Mouse (Mus musculus): ENCODE measurements around the gene Olfr679. TPM values are rescaled to one million over a fixed set of nuclear protein-coding genes. Genes with fewer than 3 reads are reported as not detected.
"Not testable (repeated sequence)": the region's sequence is repeated elsewhere in the genome, so short reads cannot be mapped to it uniquely, and the experiment has no call there.

The Olfr679 gene
- not detected in 2 replicates for polyA plus RNA-seq (2015; fragmentation: Nextera tagmentation; extraction: Ambion mirVana)

DNA sequence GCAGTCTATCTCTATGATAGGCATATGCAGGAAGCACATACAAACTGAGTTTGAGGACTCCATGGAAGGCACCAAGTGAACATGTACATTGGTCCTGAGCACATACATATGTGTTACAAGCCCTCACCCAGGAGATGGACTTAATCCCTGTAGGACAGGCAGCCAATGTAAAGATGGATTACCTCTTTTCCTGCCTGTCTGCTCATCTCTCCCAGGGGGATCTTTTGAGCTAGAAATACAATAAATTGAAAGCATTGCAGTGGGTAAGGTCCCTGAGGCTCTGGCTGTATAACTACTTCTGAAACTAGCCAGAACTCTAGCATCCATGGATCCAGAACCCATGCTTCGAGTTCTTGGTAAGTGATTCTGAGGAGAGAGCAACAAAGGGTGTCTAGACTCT is at the start of gene Olfr679:
Olfr679 (plus strand) TSS at position 301 of the 400 bp plus-strand sequence.
- no peaks in the 10 kb centered on the region for H3K9me3 ChIP-seq
- H3K27me3 ChIP-seq, result no peaks in the 10 kb centered on the region
- no peak within 1 kb of the TSS for H3K4me2 ChIP-seq
- H3K36me3 ChIP-seq, result no peaks in the 10 kb centered on the region
- no peak within 1 kb of the TSS for H3K27ac ChIP-seq
- H3K4me3 ChIP-seq, result no peak within 1 kb of the TSS
- H3K4me1 ChIP-seq, result no peaks in the 10 kb centered on the region
- no peak within 1 kb of the TSS for H3K9ac ChIP-seq
- WGBS, result 48% methylated on average over 1 of the region's 1 CpGs
- no peak for ATAC-seq (ENCODE audit: borderline replicate concordance, extremely low read depth, low FRiP score, low TSS enrichment)

DNA sequence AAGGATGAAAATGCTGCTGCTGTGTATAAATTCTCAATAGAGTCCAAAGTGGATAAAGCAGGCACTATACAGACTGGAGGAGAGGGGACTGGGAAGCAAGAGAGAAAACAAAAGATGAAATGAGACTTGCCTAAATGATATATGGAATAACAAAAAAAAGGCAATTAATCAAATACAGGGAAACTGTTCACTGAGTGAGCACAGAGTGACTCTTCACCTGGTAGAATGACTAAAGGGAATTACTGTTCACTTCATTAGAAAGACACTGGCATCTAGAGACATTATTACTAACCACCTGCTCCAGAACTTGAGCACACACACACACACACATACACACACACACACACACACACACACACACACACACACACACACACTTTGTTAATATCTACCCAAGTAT is 48.6 kb upstream of the Olfr679 start, which contains the start of gene Olfr676:
Olfr676 (plus strand) TSS at position 301 of the 400 bp plus-strand sequence.
- H3K9ac ChIP-seq, result no peak within 1 kb of the TSS
- H3K27me3 ChIP-seq, result no peaks in the 10 kb centered on the region
- H3K36me3 ChIP-seq, result no peaks in the 10 kb centered on the region
- no peaks in the 10 kb centered on the region for H3K4me1 ChIP-seq
- H3K9me3 ChIP-seq, result no peaks in the 10 kb centered on the region
- H3K27ac ChIP-seq, result no peak within 1 kb of the TSS
- no peak for ATAC-seq (ENCODE audit: borderline replicate concordance, extremely low read depth, low FRiP score, low TSS enrichment)
- H3K4me2 ChIP-seq, result no peak within 1 kb of the TSS
- no peak within 1 kb of the TSS for H3K4me3 ChIP-seq

DNA sequence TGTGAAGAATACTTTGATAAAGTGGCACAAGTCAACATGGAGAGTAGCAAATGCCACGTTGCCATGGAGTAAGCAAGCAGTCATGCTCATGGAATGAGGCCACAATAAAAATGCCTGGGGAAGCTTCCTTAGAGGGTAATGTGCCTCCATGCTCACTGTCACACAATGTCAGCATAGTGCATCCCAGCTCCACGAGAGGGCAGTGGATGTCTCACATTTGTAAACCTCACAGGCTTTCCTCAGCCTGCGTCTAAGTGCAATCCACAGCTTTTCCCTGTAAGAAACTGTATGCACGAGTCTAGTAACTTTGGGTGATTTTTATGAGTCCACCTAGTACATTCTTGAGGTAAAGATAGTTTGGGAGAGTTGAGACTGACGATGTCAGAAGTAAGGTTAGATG is 47.2 kb upstream of the Olfr679 start:
- not testable (repeated sequence) for H3K4me2 ChIP-seq; H3K9me3 ChIP-seq; H3K9ac ChIP-seq; H3K27me3 ChIP-seq; H3K36me3 ChIP-seq; H3K27ac ChIP-seq; ATAC-seq (ENCODE audit: borderline replicate concordance, extremely low read depth, low FRiP score, low TSS enrichment); H3K4me1 ChIP-seq; H3K4me3 ChIP-seq
- 45% methylated on average over 5 of the region's 5 CpGs for WGBS

DNA sequence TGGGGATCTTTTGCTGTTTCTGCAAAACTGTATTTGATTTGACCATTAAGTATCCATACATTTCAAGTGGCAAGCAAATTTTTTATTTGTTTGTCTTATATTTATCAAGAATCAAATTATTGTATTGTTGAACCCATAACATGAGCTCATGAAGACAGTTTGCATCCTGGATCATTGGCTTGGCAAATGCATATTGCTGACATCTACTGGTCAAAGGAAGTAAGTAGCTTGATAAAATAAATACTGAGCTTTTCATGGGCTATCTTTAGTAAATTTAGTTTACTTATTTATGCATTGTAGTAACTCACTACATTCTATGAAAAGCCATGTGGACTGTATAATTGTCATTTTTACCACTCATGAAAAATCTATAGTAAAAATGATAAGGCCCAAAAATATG is 22.1 kb upstream of the Olfr679 start:
- Histone ChIP-seq H3K27me3 (no peaks in the 10 kb centered on the region), H3K4me1 (no peaks in the 10 kb centered on the region), H3K4me2 (no peak overlapping the region), H3K4me3 (no peak overlapping the region), H3K9ac (no peak overlapping the region), H3K27ac (no peak overlapping the region), H3K9me3 (no peaks in the 10 kb centered on the region; the same call in 1 of the 2 replicates), H3K36me3 (no peaks in the 10 kb centered on the region)
- ATAC-seq (ENCODE audit: borderline replicate concordance, extremely low read depth, low FRiP score, low TSS enrichment), result no peak

DNA sequence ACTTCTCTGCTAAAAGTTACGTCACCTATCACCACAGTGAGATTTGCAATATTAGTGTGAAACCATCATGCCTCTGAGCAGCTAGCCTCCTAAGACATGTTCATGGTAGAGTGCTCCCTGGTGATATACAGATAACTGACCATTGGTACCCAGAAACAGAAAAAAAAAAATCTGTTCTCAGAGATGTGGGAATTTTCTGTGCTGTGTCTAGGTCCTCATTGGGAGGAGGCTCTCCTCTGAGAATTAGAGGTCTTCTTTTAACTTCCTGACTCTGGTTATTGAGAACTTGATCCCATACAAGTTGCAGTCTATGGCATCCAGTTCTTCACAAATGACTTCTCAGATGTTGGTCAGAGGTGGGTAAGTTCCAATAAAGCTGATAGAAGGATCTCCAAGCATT is 16.8 kb upstream of the Olfr679 start, which contains the start of gene Olfr678:
Olfr678 (plus strand) TSS at position 301 of the 400 bp plus-strand sequence.
- Histone ChIP-seq H3K4me2 (no peak within 1 kb of the TSS), H3K4me3 (no peak within 1 kb of the TSS), H3K9ac (no peak within 1 kb of the TSS), H3K27ac (no peak within 1 kb of the TSS), H3K36me3 (no peaks in the 10 kb centered on the region), H3K27me3 (no peaks in the 10 kb centered on the region), H3K9me3 (no peaks in the 10 kb centered on the region; the same call in 1 of the 2 replicates), H3K4me1 (no peaks in the 10 kb centered on the region)
- 77% methylated on average over 1 of the region's 1 CpGs for WGBS
- ATAC-seq (ENCODE audit: borderline replicate concordance, extremely low read depth, low FRiP score, low TSS enrichment), result no peak

DNA sequence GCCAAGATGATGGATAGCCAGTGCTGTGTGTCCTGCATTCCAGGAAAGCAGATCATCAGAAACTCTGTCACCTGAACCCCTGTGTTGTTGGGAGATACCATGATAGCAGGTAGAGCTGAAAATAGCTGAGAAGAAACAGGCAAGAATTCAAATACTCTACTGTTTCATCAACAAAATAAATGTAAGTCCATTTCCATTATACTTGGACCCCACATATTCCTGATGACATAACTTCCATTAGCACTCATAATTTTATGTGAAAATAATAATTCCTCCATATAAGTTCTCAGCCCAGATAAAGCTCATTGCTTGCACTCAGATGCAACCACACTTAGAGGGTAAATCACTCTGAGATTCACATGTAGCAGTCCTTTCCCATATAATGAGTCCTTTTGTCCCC is 11.7 kb downstream of the Olfr679 start, which contains the start of gene Olfr680-ps1:
Olfr680-ps1 (minus strand) TSS at position 101 of the 400 bp plus-strand sequence.
- H3K9me3 ChIP-seq, result not testable (repeated sequence)

DNA sequence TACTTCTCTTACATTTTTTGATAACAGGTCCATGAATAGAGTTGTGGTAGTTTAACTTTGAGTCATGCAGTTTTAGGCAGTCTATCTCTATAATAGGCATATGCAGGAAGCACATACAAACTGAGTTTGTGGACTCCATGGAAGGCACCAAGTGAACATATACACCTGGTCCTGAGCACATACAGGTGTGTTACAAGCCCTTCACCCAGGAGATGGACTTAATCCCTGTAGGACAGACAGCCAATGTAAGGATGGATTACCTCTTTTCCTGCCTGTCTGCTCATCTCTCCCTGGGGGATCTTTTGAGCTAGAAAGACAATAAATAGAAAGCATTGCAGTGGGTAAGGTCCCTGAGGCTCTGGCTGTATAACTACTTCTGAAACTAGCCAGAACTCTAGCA is 35.5 kb downstream of the Olfr679 start, which contains the start of gene Olfr681:
Olfr681 (plus strand) TSS at position 301 of the 400 bp plus-strand sequence.
- Histone ChIP-seq H3K27me3 (no peaks in the 10 kb centered on the region), H3K27ac (no peak within 1 kb of the TSS), H3K9ac (no peak within 1 kb of the TSS), H3K4me3 (no peak within 1 kb of the TSS), H3K4me1 (no peaks in the 10 kb centered on the region), H3K4me2 (no peak within 1 kb of the TSS), H3K9me3 (no peaks in the 10 kb centered on the region), H3K36me3 (no peaks in the 10 kb centered on the region)
- no peak for ATAC-seq (ENCODE audit: borderline replicate concordance, extremely low read depth, low FRiP score, low TSS enrichment)

More for the DNA sequence above, 11.7 kb downstream of the Olfr679 start, which contains the start of gene Olfr680-ps1:
- not testable (repeated sequence) for H3K27me3 ChIP-seq; H3K4me2 ChIP-seq; H3K36me3 ChIP-seq; H3K27ac ChIP-seq; H3K9ac ChIP-seq; H3K4me1 ChIP-seq; ATAC-seq (ENCODE audit: borderline replicate concordance, extremely low read depth, low FRiP score, low TSS enrichment); H3K4me3 ChIP-seq

Other genes starting within 250 kb of the Olfr679 start
- gene Usp17lb, start 238.6 kb upstream of the Olfr679 start, polyA plus RNA-seq (2015; fragmentation: Nextera tagmentation; extraction: Ambion mirVana), result not detected in 2 replicates
- not detected in 2 replicates for gene Usp17la, start 224.2 kb upstream of the Olfr679 start, polyA plus RNA-seq (2015; fragmentation: Nextera tagmentation; extraction: Ambion mirVana)
- gene Olfr665, start 203.2 kb upstream of the Olfr679 start, polyA plus RNA-seq (2015; fragmentation: Nextera tagmentation; extraction: Ambion mirVana), result not detected in 2 replicates
- not detected in 2 replicates for gene Olfr666, start 185.3 kb upstream of the Olfr679 start, polyA plus RNA-seq (2015; fragmentation: Nextera tagmentation; extraction: Ambion mirVana)
- gene Olfr667, start 159.7 kb upstream of the Olfr679 start, polyA plus RNA-seq (2015; fragmentation: Nextera tagmentation; extraction: Ambion mirVana), result not detected in 2 replicates
- gene Olfr668, start 153.1 kb upstream of the Olfr679 start, polyA plus RNA-seq (2015; fragmentation: Nextera tagmentation; extraction: Ambion mirVana), result not detected in 2 replicates
- gene Olfr669, start 147.0 kb upstream of the Olfr679 start, polyA plus RNA-seq (2015; fragmentation: Nextera tagmentation; extraction: Ambion mirVana), result not detected in 2 replicates
- gene Olfr670, start 118.6 kb upstream of the Olfr679 start, polyA plus RNA-seq (2015; fragmentation: Nextera tagmentation; extraction: Ambion mirVana), result not detected in 2 replicates
- not detected in 2 replicates for gene Olfr671, start 102.1 kb upstream of the Olfr679 start, polyA plus RNA-seq (2015; fragmentation: Nextera tagmentation; extraction: Ambion mirVana)
- gene Olfr672, start 79.2 kb upstream of the Olfr679 start, polyA plus RNA-seq (2015; fragmentation: Nextera tagmentation; extraction: Ambion mirVana), result not detected in 2 replicates
- gene Olfr675, start 52.7 kb upstream of the Olfr679 start, polyA plus RNA-seq (2015; fragmentation: Nextera tagmentation; extraction: Ambion mirVana), result not detected in 2 replicates
- gene Olfr676, start 48.5 kb upstream of the Olfr679 start, polyA plus RNA-seq (2015; fragmentation: Nextera tagmentation; extraction: Ambion mirVana), result not detected in 2 replicates
- not detected in 2 replicates for gene Olfr677, start 29.8 kb upstream of the Olfr679 start, polyA plus RNA-seq (2015; fragmentation: Nextera tagmentation; extraction: Ambion mirVana)
- gene Olfr678, start 16.7 kb upstream of the Olfr679 start, polyA plus RNA-seq (2015; fragmentation: Nextera tagmentation; extraction: Ambion mirVana), result not detected in 2 replicates
- gene Olfr680-ps1, start 11.6 kb downstream of the Olfr679 start, polyA plus RNA-seq (2015; fragmentation: Nextera tagmentation; extraction: Ambion mirVana), result not detected in 2 replicates
- not detected in 2 replicates for gene Olfr681, start 35.6 kb downstream of the Olfr679 start, polyA plus RNA-seq (2015; fragmentation: Nextera tagmentation; extraction: Ambion mirVana)
- gene Olfr683, start 65.8 kb downstream of the Olfr679 start, polyA plus RNA-seq (2015; fragmentation: Nextera tagmentation; extraction: Ambion mirVana), result not detected in 2 replicates
- not detected in 2 replicates for gene Olfr684, start 82.4 kb downstream of the Olfr679 start, polyA plus RNA-seq (2015; fragmentation: Nextera tagmentation; extraction: Ambion mirVana)
- gene Olfr685, start 104.8 kb downstream of the Olfr679 start, polyA plus RNA-seq (2015; fragmentation: Nextera tagmentation; extraction: Ambion mirVana), result not detected in 2 replicates
- gene Olfr686, start 126.3 kb downstream of the Olfr679 start, polyA plus RNA-seq (2015; fragmentation: Nextera tagmentation; extraction: Ambion mirVana), result not detected in 2 replicates
- gene Olfr688, start 206.9 kb downstream of the Olfr679 start, polyA plus RNA-seq (2015; fragmentation: Nextera tagmentation; extraction: Ambion mirVana), result not detected in 2 replicates
- gene Olfr689, start 230.0 kb downstream of the Olfr679 start, polyA plus RNA-seq (2015; fragmentation: Nextera tagmentation; extraction: Ambion mirVana), result not detected in 2 replicates